Mouse (Mus musculus): ENCODE data around the gene Map1a.

Map1a gene

GRCm38 (mm10) chr2:121300036-121300435 is 10.6 kb downstream of the Map1a start:
- no peak for ATAC-seq (ENCODE audit: insufficient number of reproducible peaks, low FRiP score, low TSS enrichment)

DNA sequence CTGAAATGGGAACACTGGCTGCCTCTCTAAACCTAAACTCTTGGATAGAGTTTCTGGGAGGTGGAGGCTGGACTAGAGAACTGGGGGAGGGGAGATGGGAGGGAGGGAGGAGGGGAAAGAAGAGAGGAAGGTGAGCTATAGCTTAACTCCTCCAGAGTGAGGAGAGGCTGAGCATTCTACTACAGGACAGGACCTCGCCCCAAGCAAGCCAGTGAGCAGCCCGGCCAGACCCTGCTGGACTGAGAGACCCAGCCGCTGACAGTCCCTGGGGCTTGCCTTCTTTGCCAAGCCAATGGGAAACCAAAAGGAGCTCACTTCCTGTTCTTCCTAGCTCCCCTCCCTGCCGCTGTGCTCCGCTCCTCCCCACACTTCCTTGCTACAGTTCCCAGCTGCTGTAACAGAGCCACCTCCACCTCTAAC is 19.6 kb downstream of the Map1a start:
- ATAC-seq (ENCODE audit: insufficient number of reproducible peaks, low FRiP score, low TSS enrichment) = no peak

GRCm38 (mm10) chr2:121316278-121316677 is 26.9 kb downstream of the Map1a start:
- no peak for ATAC-seq (ENCODE audit: insufficient number of reproducible peaks, low FRiP score, low TSS enrichment)

DNA sequence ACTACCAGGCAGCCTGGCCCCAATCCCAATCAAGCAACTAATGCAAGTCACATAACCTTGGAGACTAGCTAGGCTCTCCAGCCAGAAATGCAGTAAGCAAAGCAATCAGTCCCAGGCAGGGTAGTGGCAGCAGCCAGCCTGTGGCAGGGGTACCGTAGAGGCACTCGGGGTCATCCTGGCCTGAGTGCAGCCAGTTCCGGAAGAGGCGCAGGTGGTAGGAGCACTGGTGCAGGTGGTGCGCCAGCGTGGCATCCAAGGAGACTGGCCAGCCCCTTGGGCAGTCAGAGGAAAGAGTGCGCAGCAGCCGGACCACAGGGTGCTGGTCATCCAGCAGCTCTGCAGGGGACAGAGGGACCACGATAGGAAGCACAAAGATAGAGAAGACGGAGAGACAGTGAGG is 33.6 kb downstream of the Map1a start:
- ATAC-seq (ENCODE audit: insufficient number of reproducible peaks, low FRiP score, low TSS enrichment) = peak; percentile 91

DNA sequence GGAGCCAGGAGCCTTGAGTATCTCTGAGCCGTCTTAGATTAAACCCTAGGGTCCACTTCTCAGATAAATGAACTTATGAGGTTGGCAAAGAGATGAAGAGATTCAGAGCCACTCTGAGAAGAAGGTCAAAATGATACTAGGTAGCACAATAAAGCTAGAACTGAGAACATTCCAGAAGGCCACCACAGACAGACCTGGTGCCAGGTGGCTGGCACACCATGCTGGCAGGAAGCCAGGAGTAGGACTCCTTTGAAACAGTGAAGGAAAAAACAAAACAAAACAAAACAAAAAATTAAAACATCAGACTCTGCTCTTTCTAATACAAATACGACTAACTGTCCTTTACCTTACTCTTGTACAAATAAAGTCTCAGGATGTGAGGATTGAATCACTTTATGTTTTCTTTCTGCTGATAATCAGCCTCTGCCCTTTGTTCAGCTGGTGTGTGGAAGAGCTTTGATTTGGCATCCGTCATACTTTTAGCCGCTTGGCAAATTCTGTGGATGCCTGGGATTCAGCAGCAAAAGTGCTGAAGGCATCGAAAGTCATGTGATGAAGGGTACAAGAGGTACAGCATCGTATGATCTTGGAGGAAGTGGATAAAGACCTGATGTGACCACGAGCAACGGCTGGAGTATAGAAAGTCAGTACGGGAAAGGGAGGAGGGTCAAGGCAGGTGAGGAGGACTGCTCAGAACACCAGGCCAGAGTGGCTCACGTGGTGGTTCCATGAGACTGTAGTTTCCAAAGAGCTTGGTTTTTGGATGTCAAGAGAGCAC is 34.5 kb downstream of the Map1a start:
- ATAC-seq (ENCODE audit: insufficient number of reproducible peaks, low FRiP score, low TSS enrichment) = peak; percentile 55; the same call in 1 of the 2 replicates

- peak; percentile 89 for ATAC-seq (ENCODE audit: insufficient number of reproducible peaks, low FRiP score, low TSS enrichment)
Measured at GRCm38 (mm10) chr2:121329492-121329891, 40.1 kb downstream of the Map1a start.

DNA sequence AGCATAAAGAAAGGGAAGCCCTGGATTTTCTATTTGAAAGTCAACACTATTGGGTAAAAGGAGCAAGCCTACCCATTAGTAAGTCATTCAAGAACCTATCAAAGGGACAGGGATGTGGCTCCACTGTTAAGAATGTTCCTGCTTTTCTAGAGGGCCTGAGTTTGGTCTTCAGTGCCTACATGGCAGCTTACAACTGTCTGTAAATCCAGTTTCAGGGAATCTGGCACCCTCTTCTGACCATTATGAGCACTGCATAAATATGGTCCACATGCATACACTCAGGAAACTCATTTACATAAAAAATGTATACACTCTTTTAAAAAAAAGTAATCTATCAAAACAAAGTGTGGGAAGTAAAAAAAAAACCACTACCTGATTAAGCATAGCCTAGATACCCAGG is 49.7 kb downstream of the Map1a start:
- no peak for ATAC-seq (ENCODE audit: insufficient number of reproducible peaks, low FRiP score, low TSS enrichment)

GRCm38 (mm10) chr2:121353156-121353555 is 63.8 kb downstream of the Map1a start:
- ATAC-seq (ENCODE audit: insufficient number of reproducible peaks, low FRiP score, low TSS enrichment) = no peak

- ATAC-seq (ENCODE audit: insufficient number of reproducible peaks, low FRiP score, low TSS enrichment) = no peak
Measured at GRCm38 (mm10) chr2:121354378-121354777, 65.0 kb downstream of the Map1a start.

DNA sequence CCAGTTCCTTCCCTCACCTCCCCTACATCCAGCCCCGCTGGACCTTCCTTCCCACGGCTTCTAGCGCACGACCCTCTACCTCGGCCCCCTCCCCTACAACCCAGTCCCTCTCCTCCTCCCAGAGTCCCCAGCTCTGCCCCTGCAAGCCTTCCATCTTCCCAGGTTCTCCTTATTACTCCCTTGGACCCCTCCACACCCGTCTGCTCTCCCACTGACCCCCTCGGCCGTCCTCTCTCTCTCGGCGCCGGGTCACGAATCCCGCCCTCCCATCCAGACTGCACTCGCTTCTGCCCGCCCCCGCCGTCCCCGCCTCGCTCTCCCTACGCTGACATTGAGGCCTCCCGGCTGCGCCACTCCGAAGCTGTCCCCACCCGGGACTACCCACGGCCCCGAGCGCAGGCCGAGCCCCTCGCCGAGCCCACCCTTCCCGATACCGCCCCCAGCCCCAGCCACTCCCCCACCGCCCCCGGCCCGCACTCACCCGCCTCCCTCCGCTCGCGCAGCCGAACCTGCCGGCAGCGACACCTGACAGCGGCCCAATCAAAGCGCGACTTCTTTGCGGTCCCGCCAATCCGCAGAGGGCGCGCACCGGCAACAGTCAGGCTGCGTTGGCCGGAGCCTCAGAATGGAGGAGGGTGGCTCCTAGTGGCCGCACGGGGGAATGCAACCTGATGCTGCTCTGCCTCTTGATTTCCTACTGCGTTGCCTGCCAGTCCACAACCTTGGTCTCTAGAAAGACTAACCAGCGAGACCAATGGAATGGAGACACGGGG is 65.6 kb downstream of the Map1a start, which contains the start of gene Ppip5k1:
Ppip5k1 (minus strand) TSS at position 577 of the 773 bp plus-strand sequence.
- peak; percentile 87 for ATAC-seq (ENCODE audit: insufficient number of reproducible peaks, low FRiP score, low TSS enrichment)

- ATAC-seq (ENCODE audit: insufficient number of reproducible peaks, low FRiP score, low TSS enrichment) = no peak
Measured at GRCm38 (mm10) chr2:121357494-121357893, 68.1 kb downstream of the Map1a start, which contains the start of gene Ckmt1. Gene Ckmt1 (plus strand): TSS chr2:121357714.

GRCm38 (mm10) chr2:121357961-121358360 is 68.6 kb downstream of the Map1a start:
- no peak for ATAC-seq (ENCODE audit: insufficient number of reproducible peaks, low FRiP score, low TSS enrichment)

DNA sequence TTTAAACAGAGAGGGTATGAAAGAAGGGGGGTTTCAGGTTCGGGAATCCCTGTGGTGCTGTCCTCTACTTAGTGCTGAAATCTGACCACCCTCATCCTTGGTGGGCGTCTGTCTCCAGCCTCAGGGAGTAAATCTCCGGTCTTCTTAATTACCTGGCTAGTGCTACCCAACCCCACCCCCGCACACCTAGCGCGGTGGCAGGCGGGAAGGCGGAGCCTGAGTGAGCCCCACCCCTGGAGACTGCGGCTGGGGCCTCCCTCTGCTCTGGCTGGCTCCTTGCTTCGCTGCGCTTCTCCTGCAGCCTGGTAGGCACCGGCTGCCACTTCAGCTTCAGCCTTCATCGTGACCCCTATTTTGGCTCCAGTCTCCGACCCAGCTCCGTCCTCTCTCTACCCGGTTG is 69.0 kb downstream of the Map1a start:
- peak; percentile 82 for ATAC-seq (ENCODE audit: insufficient number of reproducible peaks, low FRiP score, low TSS enrichment)

DNA sequence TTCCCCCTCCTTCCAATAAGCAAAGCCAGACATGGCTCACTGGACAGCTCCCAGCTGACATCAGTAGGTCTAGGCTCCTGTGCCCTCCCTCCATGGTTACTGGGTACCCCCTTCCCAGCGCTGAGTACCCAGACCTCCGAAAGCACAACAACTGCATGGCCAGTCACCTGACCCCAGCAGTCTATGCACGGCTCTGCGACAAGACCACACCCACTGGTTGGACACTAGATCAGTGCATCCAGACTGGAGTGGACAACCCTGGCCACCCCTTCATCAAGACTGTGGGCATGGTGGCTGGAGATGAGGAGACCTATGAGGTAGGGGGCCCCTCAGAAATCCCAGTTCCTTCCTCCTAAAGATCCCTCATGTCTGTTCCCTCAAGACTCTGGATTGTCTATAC is 70.1 kb downstream of the Map1a start:
- ATAC-seq (ENCODE audit: insufficient number of reproducible peaks, low FRiP score, low TSS enrichment) = no peak
